Mouse (Mus musculus) heart, postnatal 0 days (tissue): ENCODE measurements around the gene Mettl17. TPM values are rescaled to one million over a fixed set of nuclear protein-coding genes. Genes with fewer than 3 reads are reported as not detected.
"Not testable (repeated sequence)": the region's sequence is repeated elsewhere in the genome, so short reads cannot be mapped to it uniquely, and the experiment has no call there.

Experiments
- ATAC-seq: fragments of 200-750 bp; cut with Nextera tagmentation; 2 replicates; pipeline ENCODE4 v1.8.0; 2017; ENCODE audit warnings: low read depth, moderate number of reproducible peaks, moderate library complexity; ENCODE audit not compliant: insufficient read depth
- DNase-seq: peaks from one replicate; pipeline ENCODE4 v3.0.0-alpha.2; 2016; ENCODE audit warnings: low spot score
- H3K27ac ChIP-seq: fragments of 300-500 bp; sonication (generic); 2 replicates; pipeline ENCODE4 v1.5.1; 2014; ENCODE audit warnings: low read depth, mild to moderate bottlenecking
- H3K27me3 ChIP-seq: fragments of 300-500 bp; sonication (generic); 2 replicates; pipeline ENCODE4 v1.6.1; 2014; ENCODE audit warnings: low read length, mixed read lengths; ENCODE audit not compliant: control insufficient read depth, insufficient read depth
- H3K36me3 ChIP-seq: fragments of 300-500 bp; sonication (generic); replicated peaks from 2 replicates; pipeline ENCODE4 v1.6.1; 2014; ENCODE audit warnings: low read length, mixed read lengths; ENCODE audit not compliant: control insufficient read depth, insufficient read depth
- H3K4me1 ChIP-seq: fragments of 300-500 bp; sonication (generic); 2 replicates; pipeline ENCODE4 v1.6.1; 2014; ENCODE audit warnings: antibody characterized with exemption; ENCODE audit not compliant: control insufficient read depth, insufficient read depth
- H3K4me2 ChIP-seq: fragments of 300-500 bp; sonication (generic); 2 replicates; pipeline ENCODE4 v1.6.1; 2014; ENCODE audit warnings: low read depth, mild to moderate bottlenecking, low read length, moderate library complexity
- H3K4me3 ChIP-seq: fragments of 300-500 bp; sonication (generic); 2 replicates; pipeline ENCODE4 v1.5.1; 2014; ENCODE audit warnings: low read depth, low read length
- H3K9ac ChIP-seq: fragments of 300-500 bp; sonication (generic); replicated peaks from 2 replicates; pipeline ENCODE4 v1.6.1; 2014; ENCODE audit warnings: low read depth, low read length, mixed read lengths
- H3K9me3 ChIP-seq: fragments of 300-500 bp; sonication (generic); replicated peaks from 2 replicates; pipeline ENCODE4 v1.6.1; 2016; ENCODE audit warnings: low read length; ENCODE audit not compliant: control insufficient read depth
- CTCF ChIP-seq: IDR thresholded peaks from 2 replicates; pipeline ENCODE4 v1.5.1; 2016; ENCODE audit warnings: antibody characterized with exemption, control low read depth, low read depth
- EP300 ChIP-seq: IDR thresholded peaks from 2 replicates; pipeline ENCODE4 v1.6.1; 2016; ENCODE audit warnings: antibody characterized with exemption, low read depth
- WGBS: fragments of 180-500 bp; shearing (Covaris S2); extraction: QIAGEN DNeasy Blood & Tissue Kit; methylation state at CpG from one replicate; pipeline ENCODE4 v1.1.7; 2014; 5-methylcytosine and 5-hydroxymethylcytosine counted together
- polyA plus RNA-seq: library from polyadenylated mRNA; unstranded; fragments of >200 nt; fragmentation: Nextera tagmentation; extraction: Ambion mirVana; gene quantifications from 2 replicates; pipeline ENCODE4 v1.2.1, GENCODE M21; 2015
- total RNA-seq: library from RNA; depleted of rRNA; stranded (reverse); fragments of >200 nt; gene quantifications from 2 replicates; pipeline ENCODE4 v1.2.3, GENCODE M21; 2014; ENCODE audit warnings: low replicate concordance

Gene Mettl17
- total and polyA plus RNA-seq, 2 experiments from 2014 or later, result 21.6 to 27.2 TPM

GRCm38 (mm10) chr14:51846566-51846965 lies 38.1 kb upstream of the Mettl17 start:
- Histone ChIP-seq H3K4me2 (no peak overlapping the region), H3K27me3 (no peaks in the 10 kb centered on the region), H3K4me1 (no peaks in the 10 kb centered on the region; the same call in 1 of the 2 replicates), H3K36me3 (no peaks in the 10 kb centered on the region), H3K9ac (no peak overlapping the region), H3K9me3 (no peaks in the 10 kb centered on the region), H3K27ac (no peak overlapping the region), H3K4me3 (no peak overlapping the region)
- 64% methylated on average over 3 of the region's 3 CpGs for WGBS
- DNase-seq, result no peak
- no peak for TF ChIP-seq CTCF
- TF ChIP-seq EP300, result no peak
- ATAC-seq, result no peak

- H3K27me3 ChIP-seq, DNase-seq, H3K4me3 ChIP-seq, H3K4me1 ChIP-seq, H3K9me3 ChIP-seq, H3K9ac ChIP-seq, H3K36me3 ChIP-seq, ATAC-seq, H3K4me2 ChIP-seq, H3K27ac ChIP-seq: not testable (repeated sequence)
- WGBS, result 43% methylated on average over 3 of the region's 3 CpGs
- peak; percentile 47 for TF ChIP-seq CTCF
Measured at GRCm38 (mm10) chr14:51851006-51851405, 33.6 kb upstream of the Mettl17 start.

GRCm38 (mm10) chr14:51853399-51853798 lies 31.2 kb upstream of the Mettl17 start, which contains the start of gene Ear6:
Gene Ear6, plus strand, starts transcription at chr14:51853699.
- Histone ChIP-seq H3K27ac (no peak within 1 kb of the TSS), H3K4me2 (no peak within 1 kb of the TSS), H3K9me3 (no peaks in the 10 kb centered on the region), H3K4me3 (no peak within 1 kb of the TSS), H3K27me3 (no peaks in the 10 kb centered on the region), H3K9ac (no peak within 1 kb of the TSS), H3K36me3 (no peaks in the 10 kb centered on the region), H3K4me1 (no peaks in the 10 kb centered on the region)
- no peak for TF ChIP-seq CTCF
- no peak for TF ChIP-seq EP300
- DNase-seq, result no peak
- ATAC-seq, result no peak

GRCm38 (mm10) chr14:51855280-51855679 lies 29.4 kb upstream of the Mettl17 start:
- H3K4me3 ChIP-seq, H3K36me3 ChIP-seq, H3K27ac ChIP-seq, DNase-seq, H3K27me3 ChIP-seq, H3K4me2 ChIP-seq, H3K9ac ChIP-seq, H3K4me1 ChIP-seq, ATAC-seq, H3K9me3 ChIP-seq: not testable (repeated sequence)
- WGBS, result 78% methylated on average over 7 of the region's 7 CpGs

GRCm38 (mm10) chr14:51863603-51864002 lies 21.0 kb upstream of the Mettl17 start:
- H3K36me3 ChIP-seq, H3K4me2 ChIP-seq, H3K4me1 ChIP-seq, DNase-seq, H3K4me3 ChIP-seq, H3K27me3 ChIP-seq, H3K9me3 ChIP-seq, H3K9ac ChIP-seq, H3K27ac ChIP-seq: not testable (repeated sequence)
- ATAC-seq, result peak; percentile 55; the same call in 1 of the 2 replicates
- WGBS, result 0% methylated on average over 1 of the region's 1 CpGs
- TF ChIP-seq CTCF, result peak; percentile 48

- no peak for DNase-seq
- Histone ChIP-seq H3K9ac (no peak overlapping the region), H3K9me3 (no peaks in the 10 kb centered on the region), H3K4me3 (no peak overlapping the region), H3K27me3 (no peaks in the 10 kb centered on the region), H3K27ac (no peak overlapping the region), H3K4me2 (no peak overlapping the region), H3K4me1 (no peaks in the 10 kb centered on the region), H3K36me3 (no peaks in the 10 kb centered on the region)
- 42% methylated on average over 2 of the region's 2 CpGs for WGBS
- TF ChIP-seq EP300, result no peak
- TF ChIP-seq CTCF, result no peak
- ATAC-seq, result no peak
Measured at GRCm38 (mm10) chr14:51870756-51871155, 13.9 kb upstream of the Mettl17 start.
